Mouse (Mus musculus) small intestine, adult 2 months (tissue): ENCODE measurements around the gene Tmem199.

Experiments used
- CTCF ChIP-seq: fragments of 200-500 bp; IDR thresholded peaks from 2 replicates; pipeline ENCODE4 v1.5.1; 2012; ENCODE audit warnings: low read depth, mild to moderate bottlenecking, control low read depth, inconsistent platforms, low read length, moderate library complexity, mixed read lengths; ENCODE audit not compliant: insufficient replicate concordance, insufficient read length; ENCODE audit errors: extremely low read depth
- POLR2A ChIP-seq: fragments of 200-500 bp; IDR thresholded peaks from 2 replicates; pipeline ENCODE4 v1.6.1; 2012; ENCODE audit warnings: low read depth, mild to moderate bottlenecking, control low read depth, inconsistent platforms, low read length, moderate library complexity

GRCm38 (mm10) chr11:78534516-78534915, 22.5 kb upstream of the Tmem199 start:
- TF ChIP-seq CTCF (no peak), POLR2A (no peak)
